Mouse (Mus musculus) left cerebral cortex, postnatal 25 days (tissue): ENCODE measurements around the gene Cdc25b. TPM values are rescaled to one million over a fixed set of nuclear protein-coding genes. Genes with fewer than 3 reads are reported as not detected.

ENCODE experiments used
- DNase-seq, 2 experiments: peaks; one replicate each; pipeline ENCODE4 v3.0.0; 2022; ENCODE audit warnings: low spot score in 2 of 2, mixed read lengths in 1 of 2
- intact Hi-C: fragments of 180-260 bp; cut with DNase I; formaldehyde crosslinking; loops from one replicate; pipeline ENCODE4 v1.15.1; 2025
- total RNA-seq, 2 experiments: library from RNA; stranded (reverse); gene quantifications; 2 replicates each; pipeline ENCODE4 v1.2.3; 2021

The Cdc25b gene
- total RNA-seq, 2 experiments from 2014 or later: 13.3 to 16.2 TPM

GRCm38 (mm10) chr2:131186343-131186742 is 406 bp upstream of the Cdc25b start:
- intact Hi-C loops: loop anchor here (1.0 kb wide), 1 partner anchor 24 kb away; no protein-coding TSS in a partner anchor
- no peak for DNase-seq

- DNase-seq: no peak
- intact Hi-C loops: no loop called here
Observed at GRCm38 (mm10) chr2:131187602-131187922, 813 bp downstream of the Cdc25b start.

DNA sequence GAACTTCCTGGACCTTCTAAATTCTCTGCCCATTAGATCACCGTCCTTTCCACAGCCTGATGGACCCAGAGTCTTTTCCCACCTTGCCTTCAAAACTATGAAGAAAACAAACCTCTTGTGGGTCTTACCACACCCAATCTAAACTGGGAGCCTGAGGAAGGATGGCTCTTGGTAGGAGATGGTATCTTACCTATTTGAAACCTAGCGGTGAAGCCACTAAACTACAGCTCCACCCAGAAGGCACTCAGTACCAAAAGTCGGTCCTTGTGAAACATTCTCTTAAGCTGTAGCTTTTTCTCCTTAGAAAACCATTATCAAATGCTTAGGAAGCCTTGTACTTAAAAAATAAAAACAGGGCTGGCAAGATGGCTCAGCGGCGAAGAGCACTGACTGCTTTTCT is 1.6 kb downstream of the Cdc25b start:
- DNase-seq: no peak
- intact Hi-C loops: no loop called here

- intact Hi-C loops: no loop called here
- DNase-seq: no peak
Observed at GRCm38 (mm10) chr2:131189521-131190309, 3.0 kb downstream of the Cdc25b start.

GRCm38 (mm10) chr2:131190344-131191004 is 3.7 kb downstream of the Cdc25b start:
- DNase-seq: no peak
- intact Hi-C loops: no loop called here

DNA sequence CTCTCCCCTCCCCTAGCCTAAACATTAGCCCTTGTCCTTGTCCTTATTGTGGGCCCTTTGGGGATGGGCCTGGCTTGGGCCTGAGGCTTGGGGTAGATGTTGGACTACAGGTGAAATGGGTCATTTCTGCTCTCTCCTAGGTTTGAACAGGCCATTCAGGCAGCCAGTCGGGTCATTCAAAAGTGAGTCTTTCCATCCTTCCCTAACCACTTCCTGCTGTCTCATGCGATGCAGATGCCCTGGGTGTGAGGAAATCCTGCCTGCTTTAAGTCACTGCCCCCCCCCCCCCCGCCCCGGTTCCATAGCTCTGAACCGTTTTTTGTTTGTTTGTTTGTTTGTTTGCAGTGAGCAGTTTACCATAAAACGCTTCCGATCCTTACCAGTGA is 4.2 kb downstream of the Cdc25b start:
- intact Hi-C loops: no loop called here
- DNase-seq: no peak

DNA sequence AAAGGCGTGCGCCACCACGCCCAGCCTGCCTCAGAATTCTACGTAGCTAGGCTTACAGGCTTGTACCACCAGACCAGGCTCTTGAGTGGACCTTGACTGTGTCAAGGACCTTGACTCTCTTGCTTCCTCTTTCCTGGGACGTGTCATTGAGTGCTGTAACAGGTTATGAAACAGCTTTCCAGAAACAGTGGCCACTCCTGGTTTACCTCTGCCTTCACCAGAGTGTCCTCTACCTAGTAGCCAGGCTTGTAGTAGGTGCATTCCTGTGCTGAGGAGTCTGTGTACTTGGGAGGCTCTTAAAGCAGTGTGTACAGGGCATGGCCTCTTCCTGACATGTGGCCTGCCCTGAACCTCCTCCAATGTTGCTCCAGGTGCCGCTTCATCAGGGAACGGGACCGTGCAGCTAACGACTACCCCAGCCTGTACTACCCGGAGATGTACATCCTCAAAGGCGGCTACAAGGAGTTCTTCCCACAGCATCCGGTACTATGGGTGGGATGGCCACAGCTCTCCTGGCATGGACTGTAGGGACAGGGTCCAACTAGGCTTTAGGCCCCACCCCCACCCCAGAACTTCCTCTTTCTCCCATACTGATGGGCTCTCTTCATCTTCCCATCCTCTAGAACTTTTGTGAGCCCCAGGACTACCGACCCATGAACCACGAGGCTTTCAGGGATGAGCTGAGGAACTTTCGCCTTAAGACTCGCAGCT is 10.0 kb downstream of the Cdc25b start:
- no peak for DNase-seq
- intact Hi-C loops: no loop called here

DNA sequence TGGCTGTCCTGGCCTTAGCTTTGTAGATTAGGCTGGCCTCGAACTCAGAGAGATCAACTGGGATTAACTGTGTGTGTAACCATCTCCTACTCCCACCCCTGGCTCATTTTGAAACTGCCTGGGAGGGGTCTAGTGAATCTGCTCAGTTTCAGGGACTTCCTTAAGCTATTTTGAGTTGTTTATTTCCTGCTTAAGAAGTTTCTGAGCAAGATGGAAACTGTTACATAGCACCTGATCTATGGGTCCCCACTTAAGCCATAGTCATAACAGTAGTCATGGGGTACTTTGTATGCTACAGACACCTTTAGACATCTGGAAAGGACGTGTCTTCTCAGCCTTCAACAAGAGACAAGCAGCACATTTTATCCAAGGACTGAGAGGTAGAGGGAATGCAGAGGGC is 14.0 kb downstream of the Cdc25b start:
- intact Hi-C loops: no loop called here
- no peak for DNase-seq

GRCm38 (mm10) chr2:131201262-131201661 is 14.5 kb downstream of the Cdc25b start:
- no peak for DNase-seq
- intact Hi-C loops: no loop called here

DNA sequence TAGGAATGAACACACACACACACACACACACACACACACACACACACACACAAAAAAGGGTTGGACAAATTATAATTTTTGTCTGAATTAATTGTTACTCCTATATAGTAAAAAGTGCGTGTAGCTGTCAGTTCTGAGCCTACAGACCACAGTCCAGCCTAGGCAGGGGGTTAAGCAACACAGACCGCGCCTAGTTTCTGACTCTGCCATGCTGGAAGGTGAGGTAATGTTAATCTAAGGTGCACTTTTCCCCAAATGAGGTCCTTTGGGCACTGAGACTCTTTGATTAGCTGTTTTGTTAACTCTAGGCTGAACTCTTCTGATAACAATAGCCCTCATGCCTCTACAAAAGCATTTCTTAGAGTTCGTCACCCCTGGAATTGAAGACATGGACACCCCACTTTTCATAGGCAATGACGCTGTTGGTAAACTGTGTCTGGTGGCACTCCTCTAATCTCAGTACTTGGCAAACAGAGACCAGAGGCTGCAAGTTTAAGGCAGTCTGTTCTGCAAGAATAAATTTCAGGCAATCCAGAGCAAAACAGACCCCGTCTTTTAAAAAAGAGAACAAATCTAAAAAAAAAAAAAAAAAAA is 17.2 kb downstream of the Cdc25b start:
- intact Hi-C loops: no loop called here
- DNase-seq: no peak

- peak; percentile 75 to 90 for DNase-seq
- intact Hi-C loops: no loop called here
Observed at GRCm38 (mm10) chr2:131204410-131204981, 17.7 kb downstream of the Cdc25b start.

- intact Hi-C loops: no loop called here
- no peak for DNase-seq
Observed at GRCm38 (mm10) chr2:131205521-131206182, 18.9 kb downstream of the Cdc25b start.

DNA sequence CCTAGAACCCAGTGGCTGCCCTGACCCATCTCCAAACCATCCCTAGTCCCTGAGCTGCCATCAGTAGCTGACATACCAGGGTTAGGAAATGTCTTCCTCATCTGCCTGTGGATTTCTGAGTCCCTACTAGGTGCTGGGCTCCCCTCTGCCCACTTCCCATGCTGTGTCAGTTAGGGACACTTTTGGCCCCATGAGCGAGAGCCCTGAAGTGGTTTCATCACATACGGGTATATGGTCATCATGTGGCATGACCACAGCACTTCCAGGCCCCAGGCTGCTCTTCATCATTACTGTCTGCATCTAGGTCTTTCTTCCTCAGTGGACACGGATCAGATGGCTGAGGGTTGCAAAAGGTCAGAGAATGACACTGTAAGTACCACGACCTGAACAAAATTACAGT is 20.0 kb downstream of the Cdc25b start, which contains the start of gene Ap5s1:
Gene Ap5s1, plus strand, starts transcription at position 301 of the 400 bp plus-strand sequence.
- intact Hi-C loops: no loop called here
- no peak for DNase-seq

DNA sequence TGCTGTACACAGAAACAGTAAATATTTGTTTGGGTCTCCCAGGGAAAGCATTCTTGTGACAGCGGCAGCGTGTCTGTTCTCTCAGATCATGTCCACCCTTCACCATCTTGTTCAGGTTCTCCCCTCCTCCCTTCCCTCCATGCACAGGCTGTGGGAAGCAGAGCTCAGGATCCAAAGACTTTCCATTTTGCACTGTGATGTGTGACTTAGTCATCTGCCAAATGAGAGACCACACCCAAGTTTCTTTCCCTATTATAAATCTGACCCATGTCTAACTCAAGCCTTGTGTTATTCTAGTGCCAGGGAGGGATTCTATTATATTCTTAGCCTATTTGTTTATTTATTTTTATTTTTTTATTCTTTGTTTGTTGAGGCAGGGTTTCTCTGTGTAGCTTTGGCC is 21.6 kb downstream of the Cdc25b start:
- intact Hi-C loops: no loop called here
- no peak for DNase-seq

DNA sequence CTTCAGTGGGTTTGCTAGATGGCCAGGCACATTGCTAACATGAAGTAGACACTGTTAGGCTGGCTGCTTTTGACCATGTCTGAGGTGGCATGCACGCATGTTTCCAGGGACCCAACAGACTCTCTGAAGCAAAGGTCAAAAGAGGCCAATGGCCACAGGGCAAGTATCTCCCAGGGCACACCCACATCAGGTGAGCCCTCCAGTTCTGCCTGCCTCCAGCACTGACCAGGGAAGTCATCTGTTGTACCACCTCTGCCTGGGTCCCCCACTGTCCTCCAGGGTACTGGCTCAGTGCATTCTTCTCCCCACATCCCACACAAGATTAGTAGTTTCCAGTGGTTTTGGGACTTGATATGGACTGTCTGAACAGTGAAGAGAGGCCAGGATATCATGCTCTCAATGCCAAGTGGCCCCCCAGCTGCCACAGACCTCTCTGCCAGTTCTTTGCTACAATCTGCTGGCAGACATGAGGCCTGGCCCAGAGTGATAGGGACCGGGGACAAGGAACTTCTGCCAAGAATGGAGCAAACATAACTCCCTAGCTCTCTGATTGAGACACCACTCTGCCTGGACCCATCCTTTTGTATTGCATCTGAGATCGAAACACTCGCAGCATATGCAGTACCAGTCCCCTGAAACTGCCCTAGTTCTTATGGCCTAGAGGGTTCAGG is 22.5 kb downstream of the Cdc25b start:
- no peak for DNase-seq
- intact Hi-C loops: no loop called here

DNA sequence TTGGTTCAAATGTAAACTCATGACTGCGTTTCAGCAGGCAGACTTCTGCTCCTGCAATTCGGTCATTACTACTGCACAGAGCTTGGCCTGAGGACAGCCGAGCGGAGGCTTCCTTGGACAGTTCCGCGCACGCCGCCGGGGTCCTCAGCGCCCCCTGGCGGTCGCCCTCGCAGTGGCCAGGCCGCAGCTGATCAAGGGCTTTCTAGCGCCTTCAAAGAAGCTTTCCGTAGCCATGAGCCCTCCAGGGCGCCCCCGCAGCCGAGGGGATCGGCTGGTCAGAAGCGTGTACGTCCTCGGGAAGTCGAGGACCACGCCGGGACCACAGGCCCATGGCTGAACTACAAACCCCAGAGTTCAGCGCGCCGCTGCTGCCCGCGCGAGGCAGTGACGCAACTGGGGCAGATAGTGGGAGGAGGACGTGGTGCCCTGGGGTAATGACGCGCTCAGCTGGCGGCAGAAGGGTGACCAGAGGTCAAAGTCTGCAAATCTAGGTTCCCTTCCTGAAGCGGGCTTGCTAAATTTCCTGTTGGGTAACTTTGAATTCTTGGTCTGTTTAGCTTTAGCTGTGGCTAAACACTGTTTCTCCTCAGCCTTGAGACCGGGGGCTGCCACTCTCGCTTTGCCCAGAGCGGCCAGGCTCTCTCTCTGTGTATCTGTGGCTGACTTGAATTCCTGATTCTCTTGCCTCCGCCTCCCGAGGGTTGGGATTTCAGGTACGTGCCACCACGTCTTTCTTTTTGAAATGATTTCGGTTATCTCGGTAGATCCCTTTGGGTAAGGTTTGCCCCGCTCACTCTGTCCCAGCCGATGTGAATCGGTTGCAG is 23.4 kb downstream of the Cdc25b start:
- intact Hi-C loops: loop anchor here (1.0 to 2.0 kb wide), 3 partner anchors 24 to 53 kb away; partner anchors contain the start of genes Cdc25b and Pank2
- peak; percentile 97 for DNase-seq

GRCm38 (mm10) chr2:131211026-131211615 is 24.4 kb downstream of the Cdc25b start:
- intact Hi-C loops: loop anchor here (2.0 kb wide), 2 partner anchors 32 to 52 kb away; partner anchors contain the start of gene Pank2
- peak; percentile 10 to 25 for DNase-seq

DNA sequence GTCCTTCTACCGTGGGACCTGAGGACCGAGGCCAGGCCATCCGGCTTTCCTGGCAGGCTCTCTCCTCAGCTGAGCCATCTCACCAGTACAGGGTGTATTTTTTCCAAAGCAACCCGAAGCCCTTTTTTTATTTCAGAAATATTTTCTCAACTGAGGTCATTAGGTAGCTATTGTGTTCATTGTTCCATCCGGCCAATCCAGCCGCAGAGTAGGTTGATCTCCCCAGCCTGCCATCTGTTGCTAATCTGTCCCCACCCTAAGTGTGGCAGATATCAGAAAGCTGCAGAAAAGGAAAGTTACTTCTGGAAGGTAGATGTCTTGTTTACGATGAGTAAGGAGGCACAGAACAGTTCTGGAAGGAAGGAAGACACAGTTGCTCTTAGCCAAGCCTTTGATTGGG is 27.0 kb downstream of the Cdc25b start:
- intact Hi-C loops: no loop called here
- no peak for DNase-seq
